Mouse (Mus musculus) Patski (cell line): ENCODE measurements at regions not wholly inside any gene's neighbourhood (a gene's known extent, or its start where the extent isn't known, plus 50 kb on each side); places are given as distances from the start of the nearest gene placed in this dataset.

ENCODE experiments used
- ATAC-seq: fragments of 100-300 bp; one replicate; pipeline ENCODE4 v1.8.0; 2021
- CTCF ChIA-PET: fragments of 350-600 bp; sonication (Branson Sonifier 250); formaldehyde crosslinking; loops from one replicate; lab custom pipeline; 2022; ENCODE audit warnings: inconsistent platforms; lab: Charles Lee
- POLR2A ChIA-PET: fragments of 350-600 bp; sonication (Branson Sonifier 250); formaldehyde crosslinking; loops from one replicate; lab custom pipeline; 2022; ENCODE audit warnings: antibody characterized with exemption, inconsistent platforms; lab: Charles Lee
- DNase-seq: peaks from one replicate; pipeline ENCODE4 v3.0.0-alpha.2; 2011; ENCODE audit warnings: low read depth, low spot score
- H3K27me3 ChIP-seq: fragments of 371-371 bp; one replicate; pipeline ENCODE4 v1.5.1; 2021
- CTCF ChIP-seq: fragments of 100-300 bp; IDR thresholded peaks from one replicate; pipeline ENCODE4 v1.5.1; 2021
- in situ Hi-C: fragments of 300-500 bp; cut with MboI; formaldehyde crosslinking; loops from 3 replicates; pipeline ENCODE4 v1.11.1; 2018; ENCODE audit warnings: low pct_unique_long_range_greater_than_20kb, mixed read lengths

GRCm38 (mm10) chr5:78621987-78622854, 1214.4 kb upstream of the Igfbp7 start:
- ChIA-PET CTCF (no interaction called here), POLR2A (no interaction called here)
- ATAC-seq: no peak
- DNase-seq: no peak
- TF ChIP-seq CTCF: no peak
- in situ Hi-C loops: no loop called here
- H3K27me3 ChIP-seq: no peaks in the 10 kb centered on the region

- H3K27me3 ChIP-seq: no peaks in the 10 kb centered on the region
- POLR2A ChIA-PET: no interaction called here
- ATAC-seq (no peak), DNase-seq (no peak)
- no peak for TF ChIP-seq CTCF
- CTCF ChIA-PET: no interaction called here
- in situ Hi-C loops: no loop called here
Observed at GRCm38 (mm10) chr5:78608317-78608716, 1200.5 kb upstream of the Igfbp7 start.

GRCm38 (mm10) chr5:78602599-78602998, 1194.8 kb upstream of the Igfbp7 start:
- ChIA-PET CTCF (no interaction called here), POLR2A (no interaction called here)
- in situ Hi-C loops: no loop called here
- H3K27me3 ChIP-seq: no peaks in the 10 kb centered on the region
- no peak for TF ChIP-seq CTCF
- ATAC-seq: no peak
- DNase-seq: no peak

- POLR2A ChIA-PET: no interaction called here
- DNase-seq (no peak), ATAC-seq (no peak)
- H3K27me3 ChIP-seq: no peaks in the 10 kb centered on the region
- in situ Hi-C loops: no loop called here
- TF ChIP-seq CTCF: no peak
- CTCF ChIA-PET: interaction anchor here (0.8 kb wide), 1 partner anchor 40 kb away, joined by 3 read pairs; no protein-coding TSS in a partner anchor
Observed at GRCm38 (mm10) chr5:78584823-78585222, 1177.0 kb upstream of the Igfbp7 start.

- in situ Hi-C loops: no loop called here
- DNase-seq: no peak
- CTCF ChIA-PET: no interaction called here
Observed at GRCm38 (mm10) chr5:78556946-78557345, 1149.1 kb upstream of the Igfbp7 start.

GRCm38 (mm10) chr5:78535308-78535707, 1127.5 kb upstream of the Igfbp7 start:
- POLR2A ChIA-PET: no interaction called here

More at GRCm38 (mm10) chr5:78556946-78557345, 1149.1 kb upstream of the Igfbp7 start:
- POLR2A ChIA-PET: no interaction called here
- no peaks in the 10 kb centered on the region for H3K27me3 ChIP-seq
- ATAC-seq: no peak
- no peak for TF ChIP-seq CTCF

More at GRCm38 (mm10) chr5:78535308-78535707, 1127.5 kb upstream of the Igfbp7 start:
- DNase-seq (no peak), ATAC-seq (no peak)
- TF ChIP-seq CTCF: no peak
- no peaks in the 10 kb centered on the region for H3K27me3 ChIP-seq
- in situ Hi-C loops: no loop called here
- CTCF ChIA-PET: no interaction called here
